Mouse (Mus musculus) right cerebral cortex, adult 2 months (tissue): ENCODE data around the gene Nt5m.

Experiments
- DNase-seq, 2 experiments: peaks; one replicate each; pipeline ENCODE4 v3.0.0; 2021 to 2022; ENCODE audit warnings: low spot score in 2 of 2

The Nt5m gene

DNA sequence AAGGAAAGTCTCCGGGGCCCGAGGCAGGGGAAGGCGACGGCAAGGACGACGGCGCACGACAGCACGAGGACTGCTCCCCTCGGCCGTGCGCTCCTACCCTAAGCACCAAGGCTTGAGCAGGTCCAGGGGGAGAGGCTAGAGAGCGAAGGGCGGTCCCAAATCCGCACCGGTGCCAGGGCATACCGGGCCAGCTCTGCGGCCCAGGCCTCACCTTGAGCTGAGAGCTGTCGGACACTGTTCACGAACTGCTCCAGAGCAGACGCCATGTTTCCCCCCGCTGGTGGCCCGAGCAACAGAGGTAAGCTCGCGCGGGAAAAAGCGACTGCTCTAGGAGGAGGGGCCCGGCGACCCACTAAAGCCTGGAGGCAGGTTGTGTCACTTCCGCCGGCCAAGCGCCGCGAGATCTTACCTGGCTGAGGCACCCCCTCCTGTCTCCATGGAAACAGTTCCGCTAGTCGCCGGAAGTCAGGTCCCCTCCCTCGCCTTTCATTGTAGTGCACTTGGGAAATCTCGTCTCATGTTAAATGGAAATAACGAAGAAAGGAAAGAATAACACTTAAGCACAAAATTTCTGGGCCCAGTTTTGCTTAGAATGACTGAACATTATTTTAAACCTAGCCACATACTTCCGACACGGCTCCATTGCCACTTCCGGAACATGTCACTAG is 346 bp downstream of the Nt5m start, which contains the start of gene Cops3:
Cops3 (minus strand) TSS at position 380 of the 668 bp plus-strand sequence.
- peak; percentile 93 to 96 for DNase-seq

DNA sequence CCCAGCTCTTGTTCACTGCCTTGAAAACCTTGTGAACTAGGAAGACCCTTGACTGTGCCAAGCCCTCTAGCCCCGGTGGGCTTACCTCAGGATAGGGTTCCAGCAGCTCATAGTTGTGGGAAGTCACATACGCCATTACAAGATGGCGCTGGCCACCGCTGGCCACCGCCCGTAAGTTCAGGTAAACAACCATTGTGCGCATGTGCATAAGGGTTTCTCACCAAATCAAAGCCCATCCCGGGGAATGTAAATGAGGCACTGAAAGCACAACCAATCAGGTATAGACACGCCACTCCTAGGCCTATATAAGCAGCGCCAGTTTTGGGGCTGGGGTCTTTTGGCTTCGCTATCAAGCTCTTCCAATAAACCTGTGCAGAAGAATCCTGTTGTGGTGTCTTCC is 7.1 kb downstream of the Nt5m start:
- DNase-seq, result no peak

DNA sequence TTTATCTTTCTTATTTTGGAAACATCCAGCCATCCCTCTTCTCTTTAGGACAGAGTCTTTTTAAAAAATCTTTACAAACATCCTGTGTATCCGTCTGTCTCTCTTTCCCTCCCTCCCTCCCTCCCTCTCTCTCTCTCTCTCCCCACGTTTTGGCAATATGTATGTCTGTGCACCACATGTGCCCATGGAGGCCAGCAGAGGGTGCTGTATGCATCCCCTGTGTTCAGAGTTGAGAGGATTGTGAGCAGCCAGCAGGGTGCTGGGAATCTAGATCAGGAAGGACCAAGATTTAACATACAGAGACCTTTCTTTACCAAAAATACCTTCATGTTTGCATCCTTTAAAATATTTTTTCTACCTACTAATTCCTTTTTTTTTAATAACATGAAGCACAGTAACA is 7.9 kb downstream of the Nt5m start:
- DNase-seq, result peak; percentile 21 to 27

DNA sequence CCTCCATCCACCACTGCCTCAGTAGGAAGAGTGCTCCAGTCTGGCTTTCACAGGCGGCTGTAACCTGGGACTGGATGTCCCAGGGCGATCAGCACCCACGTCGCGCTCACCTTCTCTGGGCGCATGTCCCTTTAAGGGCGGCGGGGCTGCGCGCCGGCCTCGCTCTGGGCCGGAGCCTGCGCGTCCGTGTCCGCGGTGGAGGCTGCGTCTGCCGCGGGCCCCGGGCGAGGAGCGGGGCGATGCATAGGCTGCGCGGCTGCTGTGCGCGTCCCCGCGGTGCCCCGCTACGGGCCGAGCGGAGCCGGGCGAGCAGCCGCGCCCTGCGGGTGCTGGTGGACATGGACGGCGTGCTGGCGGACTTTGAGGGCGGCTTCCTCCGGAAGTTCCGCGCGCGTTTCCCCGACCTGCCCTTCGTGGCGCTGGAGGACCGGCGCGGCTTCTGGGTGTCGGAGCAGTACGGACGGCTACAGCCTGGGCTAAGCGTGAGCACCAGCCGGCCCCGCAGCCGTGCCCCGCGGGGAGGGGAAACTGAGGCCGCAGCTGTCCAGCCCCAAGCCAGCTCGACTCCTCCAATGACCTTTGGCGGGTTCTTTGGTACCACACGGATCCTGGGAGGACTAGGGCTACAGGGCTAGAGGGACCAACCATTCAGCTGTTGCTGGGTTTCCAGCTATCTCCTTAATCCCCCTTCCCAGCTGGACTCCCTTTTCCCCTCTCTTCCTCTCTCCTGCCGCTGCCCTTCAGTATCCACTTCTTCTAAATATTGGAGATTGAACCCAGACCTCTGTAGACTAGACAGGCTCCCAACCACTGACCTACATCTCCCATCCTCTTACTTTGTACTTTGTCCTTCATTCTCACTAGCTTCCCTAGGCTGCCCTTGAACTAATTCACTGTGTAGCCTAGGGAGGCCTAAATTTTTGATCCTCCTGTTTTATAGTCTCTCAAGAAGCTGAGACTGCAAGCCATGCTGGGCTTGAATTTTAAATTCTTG is 8.9 kb downstream of the Nt5m start:
- peak; percentile 67 to 78 for DNase-seq

DNA sequence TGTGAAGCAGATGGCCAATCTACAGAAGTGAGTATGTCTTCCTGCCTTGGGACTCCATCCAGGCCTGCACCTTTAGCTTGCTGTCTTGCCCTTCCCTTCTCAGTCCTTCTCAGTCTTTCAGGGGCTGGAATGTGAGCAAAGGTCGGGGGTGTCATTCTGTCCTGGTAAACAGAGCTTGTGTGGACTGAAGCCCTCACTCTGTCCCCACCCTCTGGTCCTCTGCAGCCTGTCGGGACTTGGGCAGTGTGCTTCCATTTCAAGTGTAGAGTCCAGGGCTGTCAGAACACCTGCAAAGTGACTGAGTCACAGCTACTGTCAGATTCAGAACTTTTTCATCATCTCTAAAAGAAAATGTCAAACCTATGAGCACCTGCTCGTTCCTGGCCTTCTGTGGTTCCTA is 13.6 kb downstream of the Nt5m start:
- DNase-seq, result no peak

DNA sequence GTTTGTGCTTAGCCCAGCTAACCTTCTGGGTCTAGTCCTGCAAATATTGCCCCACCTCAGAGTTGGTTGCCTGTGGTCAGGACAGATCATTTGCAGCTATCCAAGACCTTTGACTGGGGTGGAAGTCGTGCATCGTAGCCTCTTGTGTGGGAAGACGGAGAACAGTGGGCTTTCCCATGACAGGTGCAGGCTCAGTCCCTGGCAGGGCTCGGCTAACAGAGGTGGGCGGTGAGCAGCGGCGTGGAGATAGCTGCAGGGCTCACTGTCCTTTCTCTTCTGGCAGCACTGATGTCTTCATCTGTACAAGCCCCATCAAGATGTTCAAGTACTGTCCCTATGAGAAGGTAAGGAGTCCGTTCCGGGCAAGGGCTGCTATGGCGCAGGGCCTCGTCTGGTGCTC is 21.2 kb downstream of the Nt5m start:
- peak; percentile 22 to 26 for DNase-seq

DNA sequence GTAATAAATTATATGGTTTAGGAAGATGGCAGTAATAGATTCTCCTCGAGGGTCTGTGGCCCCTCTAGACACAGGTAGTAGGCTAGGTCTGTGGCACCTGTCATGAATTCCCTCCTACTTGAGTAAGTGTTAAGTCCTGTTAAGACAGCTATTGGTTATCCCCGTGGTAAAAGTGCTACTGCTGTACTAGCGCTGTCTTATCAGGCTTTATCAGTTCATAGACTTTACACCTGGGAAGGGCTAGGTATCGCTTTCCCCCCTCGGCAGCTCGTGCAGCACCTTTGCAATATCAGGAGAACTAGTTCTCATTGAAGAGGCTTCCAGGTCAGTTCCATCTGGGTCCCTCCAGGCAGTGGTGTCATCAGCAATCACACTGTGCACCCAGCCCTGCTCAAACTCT is 25.1 kb downstream of the Nt5m start:
- no peak for DNase-seq

DNA sequence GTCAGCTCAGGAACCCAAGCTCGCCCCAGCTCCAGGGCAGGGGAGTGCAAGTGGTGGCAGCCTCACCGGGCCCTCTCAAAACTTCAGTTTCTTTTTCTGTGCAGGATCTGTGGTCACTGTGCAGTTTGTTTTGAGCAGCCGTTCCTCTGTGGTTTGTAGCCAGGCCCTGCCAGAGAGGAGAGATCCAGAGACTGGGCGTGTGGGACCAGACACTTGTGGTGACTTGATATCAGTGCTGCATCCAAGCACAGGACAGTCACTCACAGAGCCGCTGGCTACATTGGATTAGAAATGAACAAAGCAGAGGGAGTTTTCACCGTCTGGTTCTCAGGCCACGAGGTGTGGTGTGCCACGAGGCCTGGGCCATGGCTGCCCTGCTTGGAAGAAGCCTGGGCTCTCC is 32.9 kb downstream of the Nt5m start:
- no peak for DNase-seq

DNA sequence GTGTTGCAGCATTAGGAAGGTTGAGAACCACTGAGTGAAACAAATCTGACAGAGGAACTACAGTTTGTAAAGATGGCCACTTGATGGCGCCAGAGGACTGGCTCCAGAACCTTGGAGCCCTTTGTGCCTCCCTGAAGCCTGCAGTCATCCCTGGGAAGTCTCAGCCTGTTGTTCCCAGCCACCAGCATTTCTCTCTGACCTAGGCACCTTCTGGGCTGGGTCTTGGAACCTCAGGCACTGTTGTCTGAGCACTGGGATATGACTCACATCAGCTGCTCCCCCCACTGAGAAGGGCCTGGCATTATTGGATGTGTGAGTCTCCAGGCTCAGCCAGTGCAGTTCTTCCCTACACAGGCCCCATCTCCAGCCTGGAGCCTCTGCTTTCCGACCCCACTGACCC is 40.8 kb downstream of the Nt5m start:
- DNase-seq, result peak; percentile 79 to 86

DNA sequence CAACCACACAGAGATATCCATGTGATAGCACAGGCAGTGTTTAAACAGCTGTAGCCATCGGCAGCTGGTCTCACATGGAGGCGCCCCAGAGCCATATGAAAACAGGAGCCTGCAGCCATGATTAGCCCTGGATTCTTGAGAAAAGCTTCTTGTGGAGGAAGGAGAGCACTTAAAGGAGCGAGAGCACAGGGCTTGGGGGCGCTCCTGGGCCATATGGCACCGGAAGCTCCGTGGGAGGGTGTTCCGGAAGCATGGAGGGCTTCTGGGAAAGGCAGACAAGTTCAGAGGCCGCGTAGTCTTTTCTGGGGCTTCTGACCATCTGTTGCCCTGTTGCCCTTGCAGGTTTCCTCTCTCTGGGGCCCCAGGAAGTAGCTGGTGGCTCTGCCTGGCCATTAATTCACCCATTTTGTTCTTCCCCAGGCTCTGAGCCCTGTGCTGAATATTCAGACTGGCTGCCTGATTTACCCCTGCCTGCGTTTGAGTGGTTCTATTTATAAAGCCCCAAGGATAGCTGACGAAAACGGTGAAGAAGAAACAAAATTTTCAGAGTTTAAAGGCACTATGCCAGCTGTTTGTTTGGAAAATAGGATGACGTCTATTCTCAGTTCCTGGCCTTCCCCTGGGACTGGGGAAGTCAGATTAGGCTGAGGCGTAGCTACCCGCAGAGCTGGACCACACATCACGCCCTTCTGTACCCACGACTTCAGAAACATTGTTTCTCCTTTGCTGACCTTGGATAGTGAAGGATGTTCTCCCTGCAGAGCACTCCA is 46.2 kb downstream of the Nt5m start:
- no peak for DNase-seq

DNA sequence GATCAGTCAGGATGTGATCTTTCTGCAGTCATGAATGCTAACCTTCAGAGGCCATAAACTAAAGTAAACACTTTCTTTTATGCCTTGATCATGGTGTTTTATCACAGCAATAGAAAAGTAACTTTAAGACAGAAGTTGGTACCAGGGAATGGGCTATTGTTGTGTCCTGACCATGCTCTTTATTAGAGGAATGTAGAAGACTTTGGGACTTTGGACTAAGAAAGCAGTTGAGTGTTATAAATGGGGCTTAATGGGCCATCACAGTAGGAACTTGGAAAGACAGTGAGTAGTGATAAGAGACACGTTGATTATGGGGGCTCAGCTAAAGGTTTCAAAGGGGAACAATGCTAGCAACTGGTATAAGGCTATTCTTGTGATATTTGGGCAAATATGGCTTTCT is 47.7 kb downstream of the Nt5m start:
- no peak for DNase-seq

DNA sequence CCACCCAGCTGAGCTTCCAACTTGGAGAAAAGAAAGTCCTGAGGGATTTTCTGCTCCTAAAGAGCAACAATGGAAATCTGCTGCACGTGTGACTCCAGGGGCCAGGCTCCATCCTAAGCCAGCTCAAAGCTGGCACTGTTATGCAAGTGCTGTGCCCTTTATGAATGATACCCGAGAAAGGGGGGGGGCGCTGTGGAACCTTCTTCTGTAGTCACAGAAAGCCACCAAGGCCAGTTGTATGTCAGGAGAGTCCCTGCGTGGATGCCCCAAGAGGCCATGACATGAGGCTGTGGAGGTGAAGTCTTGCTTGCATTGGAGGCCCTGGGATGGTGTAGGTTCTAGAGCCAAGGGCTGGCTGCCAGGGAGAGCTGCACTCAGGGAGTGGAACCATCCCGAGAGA is 48.9 kb downstream of the Nt5m start:
- DNase-seq, result no peak

DNA sequence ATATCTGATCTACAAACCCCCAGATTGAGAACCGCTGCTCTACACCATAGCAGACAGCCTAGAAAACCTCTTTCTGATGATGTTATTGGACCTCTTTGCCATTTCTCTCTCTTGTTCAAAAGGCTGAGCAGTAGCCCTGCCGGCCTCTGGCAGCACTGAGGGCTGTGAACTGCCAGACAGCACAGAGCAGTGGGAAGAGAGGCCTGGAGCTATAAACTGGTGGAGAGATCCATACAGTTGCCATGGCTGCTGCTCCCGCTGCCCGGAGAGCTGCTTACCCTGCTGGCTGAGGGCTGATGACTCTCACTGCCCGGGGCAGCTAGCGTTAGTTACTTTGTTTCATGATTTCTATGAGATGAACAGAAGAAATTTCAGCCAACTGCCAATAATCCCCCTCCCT is 52.6 kb downstream of the Nt5m start:
- no peak for DNase-seq

DNA sequence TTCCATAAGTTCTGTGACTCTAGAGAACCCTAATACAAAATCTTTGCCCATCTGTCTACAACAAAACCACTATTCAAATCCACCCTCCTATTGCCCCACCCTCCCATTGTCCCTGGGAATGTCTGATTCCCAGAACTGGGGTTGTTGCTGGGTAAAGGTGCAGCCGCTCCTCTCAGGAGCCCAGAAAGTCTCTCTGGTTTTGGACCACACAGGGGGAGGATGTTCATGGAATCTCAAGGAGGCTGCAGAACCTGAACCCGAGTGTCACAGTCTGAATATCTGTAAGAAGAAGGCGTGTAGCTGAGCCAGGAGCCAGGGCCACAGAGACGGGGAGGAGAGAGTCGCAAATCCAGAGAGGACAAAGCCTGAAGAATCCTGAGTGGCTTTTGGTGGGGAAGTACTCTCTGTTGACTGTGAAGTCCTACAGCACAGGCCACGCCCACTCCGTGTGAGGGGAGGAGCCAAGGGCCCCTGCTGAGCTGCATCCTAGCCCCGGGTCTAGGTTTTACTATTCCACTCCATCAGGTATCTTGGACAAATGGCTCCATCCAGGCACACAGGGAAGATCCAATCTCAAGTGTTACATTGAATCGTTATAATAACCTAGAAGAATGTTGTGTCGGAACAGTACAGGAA is 54.0 kb downstream of the Nt5m start:
- DNase-seq, result no peak

DNA sequence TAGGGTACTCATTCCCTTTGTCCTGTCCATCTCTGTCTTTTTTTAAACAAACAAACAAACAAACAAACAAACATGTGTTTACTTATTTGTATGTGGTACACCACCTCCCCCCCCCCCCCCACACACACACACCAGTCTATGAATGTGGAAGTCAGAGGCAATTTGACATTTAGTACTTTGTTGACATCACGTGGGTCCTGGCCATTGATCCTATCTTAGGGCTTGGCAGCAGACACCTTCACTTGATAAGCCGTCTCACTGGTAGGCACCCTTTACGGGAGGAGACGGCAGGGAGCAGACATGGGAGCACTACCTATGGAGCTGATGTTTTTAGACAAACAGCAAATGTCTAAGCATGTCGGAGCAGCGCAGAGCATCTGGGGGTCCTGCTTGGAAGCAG is 55.7 kb downstream of the Nt5m start:
- no peak for DNase-seq

DNA sequence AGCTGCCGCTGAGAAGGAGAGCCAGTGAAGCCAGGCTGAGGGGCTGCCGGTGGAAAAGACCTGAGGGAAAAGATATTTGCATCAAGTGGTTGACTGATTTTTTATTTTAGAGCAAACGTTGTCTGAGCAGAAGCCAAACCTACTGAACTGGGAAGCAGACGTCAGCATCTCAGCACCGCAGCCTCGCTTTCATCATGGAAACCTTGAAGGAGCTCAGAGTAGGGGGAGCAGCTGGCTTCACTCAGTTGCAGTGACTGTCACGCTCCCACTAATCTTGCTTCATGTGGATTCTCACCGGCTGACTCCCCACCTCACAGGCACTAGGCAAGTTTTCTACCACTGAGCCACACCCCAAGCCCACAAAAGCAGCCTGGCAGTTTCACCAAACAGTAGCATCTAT is 56.1 kb downstream of the Nt5m start:
- no peak for DNase-seq

DNA sequence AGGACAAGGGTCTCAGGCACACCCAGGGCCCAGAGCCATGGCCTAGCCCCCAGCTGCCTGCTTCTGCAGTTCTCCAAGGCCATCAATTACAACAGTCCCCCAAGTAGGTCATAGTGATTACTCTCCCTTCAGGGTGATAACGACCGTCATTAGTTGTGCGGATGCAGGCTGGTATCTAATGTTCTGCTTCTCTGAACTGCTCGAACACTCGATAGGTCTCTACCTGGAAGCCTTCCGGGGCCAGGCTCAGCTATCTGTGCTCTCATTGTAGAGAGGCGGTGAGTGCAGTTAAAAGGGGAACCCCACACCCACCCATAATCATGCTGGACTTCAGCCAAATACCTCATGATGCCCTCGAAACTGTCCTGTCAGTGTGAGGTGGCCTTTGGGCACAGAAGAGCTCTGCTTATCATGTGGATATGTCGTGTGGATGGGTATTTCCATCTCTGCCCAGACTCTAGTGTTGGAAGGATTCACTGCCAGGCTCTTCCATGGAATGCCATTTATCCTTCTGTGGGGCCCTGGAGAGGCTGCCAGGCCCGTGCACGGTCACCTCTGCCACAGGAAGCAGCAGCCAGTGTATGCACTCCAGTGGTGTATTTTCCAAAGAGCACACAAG is 58.8 kb downstream of the Nt5m start:
- DNase-seq, result no peak

DNA sequence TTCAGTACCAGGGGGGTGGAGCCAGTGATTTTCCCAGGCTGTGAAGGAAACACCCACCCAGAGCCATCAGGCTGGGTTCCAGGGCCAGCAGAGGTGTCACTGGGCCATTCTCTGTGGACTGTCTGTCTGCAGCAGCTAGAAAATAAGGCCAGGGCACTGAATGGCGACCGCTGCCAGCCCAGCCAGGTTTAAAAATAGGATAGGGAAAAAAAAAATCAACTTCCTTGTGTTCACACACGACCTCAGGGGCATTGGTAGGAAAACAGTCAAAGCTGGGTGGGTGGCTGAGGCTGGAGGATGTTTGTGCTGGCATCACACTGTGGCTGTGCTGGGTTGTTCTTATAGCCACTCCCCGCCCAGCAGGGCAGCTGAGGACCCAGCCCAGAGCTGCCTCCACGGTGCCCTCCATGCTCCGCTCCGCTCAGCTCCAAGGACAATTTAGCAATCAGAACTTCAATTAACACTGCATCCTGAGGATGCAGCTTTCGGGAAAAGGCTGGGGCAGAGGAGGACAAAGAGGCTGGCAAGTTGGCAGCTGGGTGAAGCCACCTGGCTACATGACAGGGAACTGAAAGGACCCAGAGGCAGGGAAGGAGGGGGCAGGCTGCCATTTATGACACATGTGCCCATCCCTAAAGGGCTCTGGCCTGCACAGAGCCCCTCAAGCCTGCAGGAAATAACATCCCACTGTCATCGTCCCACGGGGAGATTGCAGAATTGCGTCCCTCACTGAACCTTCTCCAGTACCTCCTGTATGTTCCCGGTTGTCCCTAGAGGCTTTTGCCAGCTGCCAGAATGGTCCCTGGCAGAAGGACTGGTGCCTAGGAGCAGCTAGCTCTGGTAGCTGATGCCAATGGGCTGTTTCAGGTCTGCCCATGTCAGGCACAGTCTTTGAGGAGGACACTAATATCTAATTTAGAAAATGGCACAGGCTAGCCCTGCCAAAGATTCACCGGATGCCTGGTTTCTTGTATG is 60.8 kb downstream of the Nt5m start:
- no peak for DNase-seq

DNA sequence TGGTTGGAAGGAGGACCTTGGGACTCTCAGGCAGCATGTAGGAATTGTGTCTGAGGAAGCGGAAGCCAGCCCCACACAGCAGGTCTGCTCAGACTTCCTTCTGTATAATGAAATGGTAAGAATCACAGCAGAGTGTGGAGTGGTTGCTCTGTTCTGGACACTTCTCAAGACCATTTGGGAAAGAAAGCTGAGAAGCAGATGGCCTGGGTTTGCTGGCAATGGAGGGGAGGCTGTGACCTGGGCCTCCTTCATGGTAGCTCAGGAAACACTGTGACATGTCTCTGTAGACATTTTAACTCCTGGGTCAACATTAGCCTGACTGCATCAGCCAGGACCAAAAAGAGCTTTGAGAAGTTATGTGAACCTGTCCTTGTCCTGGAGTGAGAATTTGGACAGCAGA is 61.7 kb downstream of the Nt5m start:
- no peak for DNase-seq

DNA sequence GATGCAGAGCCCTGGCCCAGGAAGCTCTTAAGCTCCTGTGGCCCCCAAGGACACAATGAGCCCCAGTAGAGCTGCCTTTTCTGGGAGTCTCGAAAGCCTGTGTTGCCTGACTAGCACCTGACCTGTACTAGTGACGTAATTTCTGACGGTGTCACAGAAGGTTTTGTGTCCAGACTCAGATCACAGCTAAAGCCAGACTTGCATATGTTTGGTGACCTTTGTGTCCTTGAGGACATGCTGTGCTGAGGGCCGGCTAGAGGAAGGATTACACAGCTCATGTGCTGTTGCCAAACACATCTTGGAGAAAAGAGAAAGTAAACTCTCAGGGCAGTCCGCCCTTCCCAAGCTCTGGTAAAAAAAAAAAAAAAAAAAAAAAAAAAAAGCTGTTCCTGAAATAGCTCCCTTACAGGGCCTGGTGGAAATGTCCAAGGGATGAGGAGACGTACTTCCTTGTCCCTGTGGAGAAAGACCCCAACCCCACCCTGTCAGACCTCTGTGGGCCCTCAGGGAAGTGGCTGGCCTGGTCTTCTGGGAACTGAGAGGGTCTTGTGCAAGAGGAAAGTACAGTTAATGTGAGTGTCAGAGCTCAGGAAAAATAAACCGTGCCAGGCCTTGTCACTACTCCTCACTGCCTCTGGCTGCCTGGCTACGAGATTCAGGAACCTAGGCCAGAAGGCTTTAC is 62.9 kb downstream of the Nt5m start:
- no peak for DNase-seq
